Mouse (Mus musculus): ENCODE measurements at regions not wholly inside any gene's neighbourhood (a gene's known extent, or its start where the extent isn't known, plus 50 kb on each side); places are given as distances from the start of the nearest gene placed in this dataset.
"Not testable (repeated sequence)": the region's sequence is repeated elsewhere in the genome, so short reads cannot be mapped to it uniquely, and the experiment has no call there.

DNA sequence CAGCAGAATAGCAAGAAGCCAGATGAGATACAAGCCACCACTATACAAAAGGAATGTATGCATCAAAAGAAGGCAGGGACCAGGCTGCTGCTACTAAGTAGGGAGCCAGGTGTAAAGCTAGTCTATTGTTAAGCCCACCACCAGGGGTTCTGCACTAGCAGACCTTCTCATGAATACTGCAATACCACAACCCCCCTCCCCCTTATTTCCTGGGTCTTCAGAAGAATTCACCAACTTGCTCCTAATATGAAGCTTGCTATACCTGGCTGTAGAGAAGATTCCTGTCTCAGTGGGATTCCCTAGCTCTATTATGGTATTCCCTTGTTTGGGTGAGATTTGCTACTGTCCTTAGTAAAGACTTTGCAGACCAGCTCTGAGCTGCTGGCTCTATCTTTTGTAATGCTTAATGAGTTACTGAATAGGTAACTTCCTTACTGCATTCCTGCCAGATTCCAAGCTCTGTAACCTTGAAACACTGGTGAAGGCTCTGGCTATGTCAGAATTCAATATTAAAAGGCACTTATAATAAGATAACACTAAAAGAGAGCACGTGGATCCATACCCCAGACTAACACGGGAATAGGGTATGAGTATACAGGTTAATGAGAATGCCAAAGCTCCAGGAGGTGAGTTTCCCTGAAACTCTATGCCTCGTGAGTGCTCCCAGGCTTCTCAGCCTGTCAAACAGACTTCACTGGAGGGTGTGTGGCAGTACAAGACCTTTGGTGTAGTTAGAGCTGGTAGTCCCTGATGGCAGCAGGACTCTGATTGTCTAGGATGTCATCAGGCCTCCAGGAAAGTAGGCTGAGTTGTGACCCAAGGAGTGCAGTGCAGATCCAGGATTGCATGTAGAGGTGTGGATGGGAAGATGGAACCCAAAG is 455.5 kb downstream of the Plxdc2 start:
- not testable (repeated sequence) for H3K9me3 ChIP-seq (ENCODE audit: control insufficient read depth, low read length); H3K4me1 ChIP-seq (ENCODE audit: control insufficient read depth in 2 of 2, insufficient read depth in 2 of 2, low read length in 2 of 2)
- 54% methylated on average over 3 of the region's 3 CpGs for WGBS

DNA sequence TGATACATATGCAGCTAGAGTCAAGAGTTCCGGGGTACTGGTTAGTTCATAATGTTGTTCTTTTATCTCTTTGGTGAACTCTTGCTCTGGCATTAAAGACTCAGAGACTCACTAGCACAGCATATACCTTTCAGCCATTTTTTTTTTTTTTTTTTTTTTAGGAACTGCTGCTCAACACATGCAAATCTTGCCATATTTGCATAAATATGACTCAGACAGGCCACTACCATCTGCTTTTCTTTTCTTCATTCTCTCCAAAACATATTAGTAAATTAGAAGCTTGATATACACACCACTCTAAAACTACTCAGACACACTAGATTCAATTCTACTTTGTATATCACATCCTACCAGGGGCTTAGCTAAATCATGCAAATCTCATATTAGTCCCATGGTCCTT is 464.3 kb downstream of the Plxdc2 start:
- H3K9ac ChIP-seq (ENCODE audit: low read length), result no peak overlapping the region
- peaks cover 2 to 3% of the 10 kb centered on the region in 2 experiments; a peak in 1 of 4 replicates for H3K4me1 ChIP-seq (ENCODE audit: control insufficient read depth in 2 of 2, insufficient read depth in 2 of 2, low read length in 2 of 2)
- ATAC-seq (ENCODE audit: insufficient number of reproducible peaks, insufficient read depth, low FRiP score, low read depth), result no peak
- H3K4me3 ChIP-seq (ENCODE audit: control insufficient read depth in 1 of 2, insufficient read depth in 1 of 2, low read depth in 1 of 2, low read length in 2 of 2), result no peak overlapping the region
- H3K36me3 ChIP-seq (ENCODE audit: control insufficient read depth, insufficient read depth, low read length), result no peaks in the 10 kb centered on the region
- H3K27ac ChIP-seq (replicated peaks in 1 of 2; ENCODE audit: control insufficient read depth in 1 of 2, insufficient read depth in 1 of 2, low read depth in 2 of 2, low read length in 2 of 2), result no peak overlapping the region
- no peaks in the 10 kb centered on the region for H3K27me3 ChIP-seq (ENCODE audit: control insufficient read depth, insufficient read depth, low read length)
- WGBS, result 86% methylated on average over 1 of the region's 1 CpGs
- no peak overlapping the region for H3K4me2 ChIP-seq (ENCODE audit: low read length)
- no peaks in the 10 kb centered on the region for H3K9me3 ChIP-seq (ENCODE audit: control insufficient read depth, low read length)

More for the DNA sequence above, 455.5 kb downstream of the Plxdc2 start:
- not testable (repeated sequence) for H3K27me3 ChIP-seq (ENCODE audit: control insufficient read depth, insufficient read depth, low read length); H3K4me3 ChIP-seq (ENCODE audit: control insufficient read depth in 1 of 2, insufficient read depth in 1 of 2, low read depth in 1 of 2, low read length in 2 of 2); ATAC-seq (ENCODE audit: insufficient number of reproducible peaks, insufficient read depth, low FRiP score, low read depth); H3K36me3 ChIP-seq (ENCODE audit: control insufficient read depth, insufficient read depth, low read length); H3K4me2 ChIP-seq (ENCODE audit: low read length); H3K27ac ChIP-seq (replicated peaks in 1 of 2; ENCODE audit: control insufficient read depth in 1 of 2, insufficient read depth in 1 of 2, low read depth in 2 of 2, low read length in 2 of 2); H3K9ac ChIP-seq (ENCODE audit: low read length)

DNA sequence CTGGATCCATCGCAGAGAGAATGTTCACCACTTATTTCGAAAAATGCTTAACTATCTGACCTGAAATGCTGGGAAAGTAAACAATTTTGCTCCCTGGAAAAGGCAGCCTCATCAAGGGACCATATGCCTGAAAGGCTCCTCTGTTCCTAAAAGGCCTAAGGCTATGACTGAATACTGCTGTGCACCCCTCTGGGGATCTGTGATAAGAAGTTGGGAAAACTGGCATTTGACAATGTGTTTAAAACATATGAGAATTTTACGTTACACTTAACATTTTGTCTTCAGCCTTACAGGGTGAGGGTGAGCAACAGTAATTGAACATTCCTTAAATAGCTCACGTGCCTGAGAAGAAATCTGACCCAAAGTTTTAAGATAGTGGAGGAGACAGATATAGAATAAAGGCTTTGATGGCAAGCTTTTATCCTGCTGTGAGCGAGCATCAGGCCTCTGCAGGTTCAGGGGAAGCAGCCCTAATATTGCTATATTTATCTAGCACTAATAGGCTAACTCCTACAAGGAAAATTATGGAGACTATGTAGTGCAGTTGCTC is 468.7 kb downstream of the Plxdc2 start:
- H3K4me3 ChIP-seq (ENCODE audit: control insufficient read depth in 1 of 2, insufficient read depth in 1 of 2, low read depth in 1 of 2, low read length in 2 of 2), result no peak overlapping the region
- no peaks in the 10 kb centered on the region for H3K36me3 ChIP-seq (ENCODE audit: control insufficient read depth, insufficient read depth, low read length)
- no peaks in the 10 kb centered on the region for H3K9me3 ChIP-seq (ENCODE audit: control insufficient read depth, low read length)
- no peak overlapping the region for H3K4me2 ChIP-seq (ENCODE audit: low read length)
- H3K4me1 ChIP-seq (ENCODE audit: control insufficient read depth in 2 of 2, insufficient read depth in 2 of 2, low read length in 2 of 2), result peaks cover 2 to 3% of the 10 kb centered on the region in 2 experiments; a peak in 1 of 4 replicates
- H3K27ac ChIP-seq (replicated peaks in 1 of 2; ENCODE audit: control insufficient read depth in 1 of 2, insufficient read depth in 1 of 2, low read depth in 2 of 2, low read length in 2 of 2), result no peak overlapping the region
- no peaks in the 10 kb centered on the region for H3K27me3 ChIP-seq (ENCODE audit: control insufficient read depth, insufficient read depth, low read length)
- WGBS, result 32% methylated on average over 5 of the region's 5 CpGs
- H3K9ac ChIP-seq (ENCODE audit: low read length), result no peak overlapping the region
- ATAC-seq (ENCODE audit: insufficient number of reproducible peaks, insufficient read depth, low FRiP score, low read depth), result no peak

DNA sequence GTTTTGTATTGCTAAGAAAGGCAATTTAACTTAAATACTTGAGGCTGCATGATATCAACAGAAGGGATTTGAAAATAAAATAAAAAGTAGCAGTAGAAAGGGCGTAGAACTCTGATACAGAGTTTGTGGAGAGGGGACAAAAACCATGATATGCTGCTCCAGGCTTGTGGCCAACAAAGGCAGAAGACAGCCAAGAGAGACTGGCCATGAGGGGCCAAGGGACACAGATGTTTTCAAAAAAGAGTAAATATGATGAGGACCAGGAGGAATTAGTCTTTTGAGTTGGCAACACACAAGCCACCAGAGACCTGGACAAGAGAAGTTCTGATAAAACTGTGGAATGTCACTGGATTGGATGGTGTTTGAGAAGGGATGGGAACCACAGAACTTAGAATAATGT is 471.2 kb downstream of the Plxdc2 start:
- 70% methylated on average over 1 of the region's 1 CpGs for WGBS
- no peaks in the 10 kb centered on the region for H3K27me3 ChIP-seq (ENCODE audit: control insufficient read depth, insufficient read depth, low read length)
- H3K4me3 ChIP-seq (ENCODE audit: control insufficient read depth in 1 of 2, insufficient read depth in 1 of 2, low read depth in 1 of 2, low read length in 2 of 2), result no peak overlapping the region
- no peak overlapping the region for H3K27ac ChIP-seq (replicated peaks in 1 of 2; ENCODE audit: control insufficient read depth in 1 of 2, insufficient read depth in 1 of 2, low read depth in 2 of 2, low read length in 2 of 2)
- peaks cover 2 to 3% of the 10 kb centered on the region in 2 experiments; a peak in 1 of 4 replicates for H3K4me1 ChIP-seq (ENCODE audit: control insufficient read depth in 2 of 2, insufficient read depth in 2 of 2, low read length in 2 of 2)
- no peak overlapping the region for H3K4me2 ChIP-seq (ENCODE audit: low read length)
- ATAC-seq (ENCODE audit: insufficient number of reproducible peaks, insufficient read depth, low FRiP score, low read depth), result no peak
- H3K9ac ChIP-seq (ENCODE audit: low read length), result no peak overlapping the region
- H3K36me3 ChIP-seq (ENCODE audit: control insufficient read depth, insufficient read depth, low read length), result no peaks in the 10 kb centered on the region
- H3K9me3 ChIP-seq (ENCODE audit: control insufficient read depth, low read length), result no peaks in the 10 kb centered on the region

DNA sequence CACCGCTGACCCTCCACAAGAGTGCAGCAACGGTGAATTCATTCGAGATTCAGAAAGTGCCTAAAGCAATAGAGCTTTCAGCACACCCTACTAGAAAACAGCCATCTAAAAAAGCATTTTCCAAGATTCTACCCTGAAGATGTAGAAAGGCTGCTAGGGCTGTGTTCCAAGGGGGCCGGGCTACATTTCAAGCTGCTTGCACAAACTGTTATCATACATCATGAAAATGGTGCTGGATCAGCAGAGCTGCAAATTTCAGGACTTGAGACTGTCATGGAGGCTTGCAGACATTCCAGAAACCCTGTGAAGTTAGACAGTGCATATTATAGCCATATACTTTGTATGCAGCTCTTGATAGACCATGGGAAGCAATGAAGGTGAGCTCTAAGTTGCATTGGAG is 479.9 kb downstream of the Plxdc2 start:
- Histone ChIP-seq H3K4me2 (ENCODE audit: low read length) (no peak overlapping the region), H3K9ac (ENCODE audit: low read length) (no peak overlapping the region), H3K27ac (replicated peaks in 1 of 2; ENCODE audit: control insufficient read depth in 1 of 2, insufficient read depth in 1 of 2, low read depth in 2 of 2, low read length in 2 of 2) (no peak overlapping the region), H3K4me3 (ENCODE audit: control insufficient read depth in 1 of 2, insufficient read depth in 1 of 2, low read depth in 1 of 2, low read length in 2 of 2) (no peak overlapping the region), H3K4me1 (ENCODE audit: control insufficient read depth in 2 of 2, insufficient read depth in 2 of 2, low read length in 2 of 2) (0 out of 4 replicates have a peak, but pooled peaks cover 0 to 3% of the 10 kb centered on the region in 2 experiments), H3K27me3 (ENCODE audit: control insufficient read depth, insufficient read depth, low read length) (no peaks in the 10 kb centered on the region), H3K36me3 (ENCODE audit: control insufficient read depth, insufficient read depth, low read length) (no peaks in the 10 kb centered on the region), H3K9me3 (ENCODE audit: control insufficient read depth, low read length) (no peaks in the 10 kb centered on the region)
- no peak for ATAC-seq (ENCODE audit: insufficient number of reproducible peaks, insufficient read depth, low FRiP score, low read depth)
- 73% methylated on average over 4 of the region's 4 CpGs for WGBS

DNA sequence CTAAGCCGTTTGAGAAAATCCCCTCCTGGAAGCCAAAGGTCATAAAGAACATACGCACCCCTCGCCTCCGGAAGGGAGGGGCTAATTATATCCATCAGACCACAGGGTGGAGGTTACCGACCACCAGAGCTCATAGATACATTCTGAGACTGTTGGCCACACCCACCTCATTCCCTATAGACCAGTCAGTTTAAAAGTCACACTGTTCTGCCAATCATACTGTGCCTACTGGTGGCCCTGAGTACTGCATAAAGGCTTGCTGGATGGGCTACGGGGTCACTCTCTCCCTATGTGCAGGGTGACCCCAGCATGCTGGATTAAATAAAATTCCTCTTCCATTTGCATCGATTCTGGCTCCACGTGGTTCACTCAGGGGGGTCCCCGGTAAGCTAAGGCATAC is 482.6 kb downstream of the Plxdc2 start:
- Histone ChIP-seq H3K27ac (replicated peaks in 1 of 2; ENCODE audit: control insufficient read depth in 1 of 2, insufficient read depth in 1 of 2, low read depth in 2 of 2, low read length in 2 of 2) (no peak overlapping the region), H3K36me3 (ENCODE audit: control insufficient read depth, insufficient read depth, low read length) (no peaks in the 10 kb centered on the region), H3K4me1 (ENCODE audit: control insufficient read depth in 2 of 2, insufficient read depth in 2 of 2, low read length in 2 of 2) (0 out of 4 replicates have a peak, but pooled peaks cover 0 to 3% of the 10 kb centered on the region in 2 experiments), H3K9ac (ENCODE audit: low read length) (no peak overlapping the region), H3K9me3 (ENCODE audit: control insufficient read depth, low read length) (no peaks in the 10 kb centered on the region), H3K4me3 (ENCODE audit: control insufficient read depth in 1 of 2, insufficient read depth in 1 of 2, low read depth in 1 of 2, low read length in 2 of 2) (no peak overlapping the region), H3K27me3 (ENCODE audit: control insufficient read depth, insufficient read depth, low read length) (no peaks in the 10 kb centered on the region), H3K4me2 (ENCODE audit: low read length) (no peak overlapping the region)
- 85% methylated on average over 9 of the region's 9 CpGs for WGBS
- ATAC-seq (ENCODE audit: insufficient number of reproducible peaks, insufficient read depth, low FRiP score, low read depth), result no peak

DNA sequence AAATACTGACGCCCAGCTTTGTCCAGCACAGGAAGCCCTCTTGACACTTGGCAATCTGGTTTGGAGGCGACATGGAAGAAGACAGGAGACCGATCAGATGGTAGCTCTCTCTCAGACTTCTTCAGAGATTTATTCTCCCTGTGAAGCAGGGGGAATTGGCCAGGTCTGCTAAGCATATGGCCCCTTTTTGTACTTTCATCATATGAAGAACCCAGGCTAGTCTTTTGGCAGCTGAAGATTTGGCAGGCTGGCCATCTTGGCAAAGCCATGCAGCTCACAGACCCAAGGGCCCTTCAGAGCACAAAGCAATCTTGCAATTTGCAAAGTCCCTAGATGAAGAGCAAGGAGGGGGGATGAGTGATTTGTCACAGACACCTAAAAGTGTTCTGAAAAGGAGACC is 493.8 kb downstream of the Plxdc2 start:
- no peak for ATAC-seq (ENCODE audit: insufficient number of reproducible peaks, insufficient read depth, low FRiP score, low read depth)
- no peak overlapping the region for H3K27ac ChIP-seq (replicated peaks in 1 of 2; ENCODE audit: control insufficient read depth in 1 of 2, insufficient read depth in 1 of 2, low read depth in 2 of 2, low read length in 2 of 2)
- H3K4me2 ChIP-seq (ENCODE audit: low read length), result no peak overlapping the region
- H3K9ac ChIP-seq (ENCODE audit: low read length), result no peak overlapping the region
- no peaks in the 10 kb centered on the region; a peak in 1 of 4 replicates for H3K4me1 ChIP-seq (ENCODE audit: control insufficient read depth in 2 of 2, insufficient read depth in 2 of 2, low read length in 2 of 2)
- no peaks in the 10 kb centered on the region for H3K36me3 ChIP-seq (ENCODE audit: control insufficient read depth, insufficient read depth, low read length)
- H3K9me3 ChIP-seq (ENCODE audit: control insufficient read depth, low read length), result no peaks in the 10 kb centered on the region
- 55% methylated on average over 3 of the region's 3 CpGs for WGBS
- H3K4me3 ChIP-seq (ENCODE audit: control insufficient read depth in 1 of 2, insufficient read depth in 1 of 2, low read depth in 1 of 2, low read length in 2 of 2), result no peak overlapping the region
- no peaks in the 10 kb centered on the region for H3K27me3 ChIP-seq (ENCODE audit: control insufficient read depth, insufficient read depth, low read length)
